Mouse (Mus musculus) forebrain, postnatal 0 days (tissue): ENCODE data around the gene Fam129c. TPM values are rescaled to one million over a fixed set of nuclear protein-coding genes. Genes with fewer than 3 reads are reported as not detected.

Experiments
- ATAC-seq: fragments of 200-750 bp; cut with Nextera tagmentation; 2 replicates; pipeline ENCODE4 v1.8.0; 2017; ENCODE audit warnings: mild to moderate bottlenecking, moderate library complexity
- DNase-seq: peaks from one replicate; pipeline ENCODE4 v3.0.0-alpha.2; 2015
- H3K27ac ChIP-seq: fragments of 300-500 bp; sonication (generic); 2 replicates; pipeline ENCODE4 v1.5.1; 2014; ENCODE audit warnings: low read depth, mild to moderate bottlenecking, antibody characterized with exemption, low read length, moderate library complexity, mixed read lengths
- H3K27me3 ChIP-seq: fragments of 300-500 bp; sonication (generic); 2 replicates; pipeline ENCODE4 v1.6.1; 2014; ENCODE audit warnings: mild to moderate bottlenecking, low read length, mixed read lengths; ENCODE audit not compliant: insufficient read depth
- H3K36me3 ChIP-seq: fragments of 300-500 bp; sonication (generic); 2 replicates; pipeline ENCODE4 v1.6.1; 2014; ENCODE audit warnings: mild to moderate bottlenecking, moderate library complexity; ENCODE audit not compliant: insufficient read depth
- H3K4me1 ChIP-seq: fragments of 300-500 bp; sonication (generic); 2 replicates; pipeline ENCODE4 v1.6.1; 2014; ENCODE audit warnings: antibody characterized with exemption; ENCODE audit not compliant: insufficient read depth
- H3K4me2 ChIP-seq: fragments of 300-500 bp; sonication (generic); 2 replicates; pipeline ENCODE4 v1.6.1; 2014; ENCODE audit warnings: low read depth, mild to moderate bottlenecking, moderate library complexity
- H3K4me3 ChIP-seq: fragments of 300-500 bp; sonication (generic); 2 replicates; pipeline ENCODE4 v1.5.1; 2014; ENCODE audit warnings: low read depth, low read length, mixed read lengths
- H3K9ac ChIP-seq: fragments of 300-500 bp; sonication (generic); 2 replicates; pipeline ENCODE4 v1.6.1; 2014; ENCODE audit warnings: mild to moderate bottlenecking
- H3K9me3 ChIP-seq: fragments of 300-500 bp; sonication (generic); 2 replicates; pipeline ENCODE4 v1.6.1; 2016; ENCODE audit warnings: low read length
- CTCF ChIP-seq: sonication (generic); IDR thresholded peaks from 2 replicates; pipeline ENCODE4 v1.5.1; 2016; ENCODE audit warnings: antibody characterized with exemption, control low read depth, low read depth
- WGBS: fragments of 180-500 bp; shearing (Covaris S2); extraction: QIAGEN DNeasy Blood & Tissue Kit; methylation state at CpG from one replicate; pipeline ENCODE4 v1.1.7; 2014; 5-methylcytosine and 5-hydroxymethylcytosine counted together
- polyA plus RNA-seq: library from polyadenylated mRNA; unstranded; fragments of >200 nt; fragmentation: Nextera tagmentation; extraction: Ambion mirVana; gene quantifications from 2 replicates; pipeline ENCODE4 v1.2.1, GENCODE M21; 2015
- total RNA-seq: library from RNA; depleted of rRNA; stranded (reverse); fragments of >200 nt; gene quantifications from 2 replicates; pipeline ENCODE4 v1.2.3, GENCODE M21; 2014

Gene Fam129c
- total and polyA plus RNA-seq, 2 experiments from 2014 or later = 2.8 to 11.1 TPM

GRCm38 (mm10) chr8:71594324-71594722 is 3.1 kb upstream of the Fam129c start:
- Histone ChIP-seq H3K4me3 (no peak overlapping the region), H3K27me3 (no peaks in the 10 kb centered on the region), H3K4me2 (no peak overlapping the region), H3K4me1 (peaks cover 10% of the 10 kb centered on the region), H3K36me3 (peaks cover 5% of the 10 kb centered on the region; the same call in 1 of the 2 replicates), H3K9me3 (no peaks in the 10 kb centered on the region), H3K9ac (no peak overlapping the region), H3K27ac (no peak overlapping the region)
- WGBS = 94% methylated on average over 4 of the region's 4 CpGs
- ATAC-seq (no peak), DNase-seq (no peak)
- TF ChIP-seq CTCF = no peak

GRCm38 (mm10) chr8:71595862-71596261 is 1.6 kb upstream of the Fam129c start:
- TF ChIP-seq CTCF = peak; percentile 100
- peaks cover 5% of the 10 kb centered on the region; the same call in 1 of the 2 replicates for H3K36me3 ChIP-seq
- ATAC-seq (peak; percentile 53), DNase-seq (peak; percentile 89)
- no peaks in the 10 kb centered on the region for H3K9me3 ChIP-seq
- peak overlapping the region; percentile 31 for H3K9ac ChIP-seq
- WGBS = 7% methylated on average over 27 of the region's 27 CpGs
- H3K4me2 ChIP-seq = peak overlapping the region; percentile 39
- no peaks in the 10 kb centered on the region; the same call in 1 of the 2 replicates for H3K27me3 ChIP-seq
- H3K4me3 ChIP-seq = 0 out of 2 replicates have a peak overlapping the region, but pooled peaks have one; percentile 5
- H3K4me1 ChIP-seq = peaks cover 10% of the 10 kb centered on the region
- no peak overlapping the region for H3K27ac ChIP-seq

- Histone ChIP-seq H3K27me3 (no peaks in the 10 kb centered on the region; the same call in 1 of the 2 replicates), H3K36me3 (peaks cover 5% of the 10 kb centered on the region; the same call in 1 of the 2 replicates), H3K4me2 (peak overlapping the region; percentile 39; the same call in 1 of the 2 replicates), H3K4me1 (peaks cover 7% of the 10 kb centered on the region; the same call in 1 of the 2 replicates), H3K9me3 (no peaks in the 10 kb centered on the region), H3K4me3 (no peak overlapping the region), H3K27ac (no peak overlapping the region), H3K9ac (0 out of 2 replicates have a peak overlapping the region, but pooled peaks have one; percentile 31)
- ATAC-seq = no peak
- WGBS = 60% methylated on average over 6 of the region's 6 CpGs
- TF ChIP-seq CTCF = no peak
- DNase-seq = no peak
These were observed 1.1 kb upstream of the Fam129c start for GRCm38 (mm10) chr8:71596384-71596783.

- Histone ChIP-seq H3K27me3 (peaks cover under 1% of the 10 kb centered on the region; the same call in 1 of the 2 replicates), H3K4me3 (no peak overlapping the region), H3K9me3 (no peaks in the 10 kb centered on the region), H3K4me2 (no peak overlapping the region), H3K9ac (no peak overlapping the region), H3K36me3 (peaks cover 5% of the 10 kb centered on the region; the same call in 1 of the 2 replicates), H3K4me1 (peaks cover 7% of the 10 kb centered on the region; the same call in 1 of the 2 replicates), H3K27ac (no peak overlapping the region)
- TF ChIP-seq CTCF = no peak
- ATAC-seq = no peak
- DNase-seq = no peak
- 82% methylated on average over 4 of the region's 4 CpGs for WGBS
These were observed 650 bp upstream of the Fam129c start for GRCm38 (mm10) chr8:71596798-71597197.

GRCm38 (mm10) chr8:71598375-71598774 is 927 bp downstream of the Fam129c start:
- Histone ChIP-seq H3K4me1 (no peaks in the 10 kb centered on the region; the same call in 1 of the 2 replicates), H3K4me3 (no peak overlapping the region), H3K27me3 (peaks cover 9% of the 10 kb centered on the region), H3K9me3 (no peaks in the 10 kb centered on the region), H3K27ac (no peak overlapping the region), H3K4me2 (no peak overlapping the region), H3K36me3 (peaks cover 5% of the 10 kb centered on the region; the same call in 1 of the 2 replicates), H3K9ac (no peak overlapping the region)
- no peak for DNase-seq
- no peak for TF ChIP-seq CTCF
- ATAC-seq = no peak

- Histone ChIP-seq H3K9ac (no peak overlapping the region), H3K27me3 (peaks cover 12% of the 10 kb centered on the region), H3K36me3 (peaks cover 5% of the 10 kb centered on the region; the same call in 1 of the 2 replicates), H3K27ac (no peak overlapping the region), H3K9me3 (no peaks in the 10 kb centered on the region), H3K4me2 (no peak overlapping the region), H3K4me1 (no peaks in the 10 kb centered on the region), H3K4me3 (no peak overlapping the region)
- no peak for ATAC-seq
- no peak for DNase-seq
- TF ChIP-seq CTCF = no peak
- WGBS = 92% methylated on average over 5 of the region's 5 CpGs
These were observed 1.4 kb downstream of the Fam129c start for GRCm38 (mm10) chr8:71598841-71599240.

GRCm38 (mm10) chr8:71601939-71602665 is 4.7 kb downstream of the Fam129c start:
- H3K4me2 ChIP-seq = peak overlapping the region; percentile 52
- WGBS = 5% methylated on average over 59 of the region's 65 CpGs
- peak; percentile 76 for ATAC-seq

More at GRCm38 (mm10) chr8:71601939-71602665, 4.7 kb downstream of the Fam129c start:
- DNase-seq = no peak
- peaks cover 13% of the 10 kb centered on the region for H3K27me3 ChIP-seq
- H3K36me3 ChIP-seq = no peaks in the 10 kb centered on the region; the same call in 1 of the 2 replicates
- peak overlapping the region; percentile 50; the same call in 1 of the 2 replicates for H3K27ac ChIP-seq
- H3K9me3 ChIP-seq = no peaks in the 10 kb centered on the region
- H3K4me1 ChIP-seq = no peaks in the 10 kb centered on the region
- peak overlapping the region; percentile 44 for H3K9ac ChIP-seq
- TF ChIP-seq CTCF = no peak
- peak overlapping the region; percentile 33 for H3K4me3 ChIP-seq
